Mouse (Mus musculus) embryonic stem cell, embryonic (primary cell): Measurements from ENCODE around the gene Mastl.

ENCODE experiments used
- CTCF ChIA-PET, 4 experiments: fragments of 300-600 bp in 2 of 4; fragments of 350-600 bp in 2 of 4; sonication (Branson Sonifier 250); formaldehyde crosslinking; loops; one replicate each; lab custom pipeline; 2022; ENCODE audit warnings: inconsistent platforms in 2 of 4; lab: Charles Lee
- POLR2A ChIA-PET, 4 experiments: fragments of 300-600 bp in 2 of 4; fragments of 350-600 bp in 2 of 4; sonication (Branson Sonifier 250); formaldehyde crosslinking; loops; one replicate each; lab custom pipeline; 2022; ENCODE audit warnings: antibody characterized with exemption in 4 of 4, inconsistent platforms in 1 of 4; lab: Charles Lee

The Mastl gene

GRCm38 (mm10) chr2:23155777-23156607 is at the start of gene Mastl, which contains the start of gene Yme1l1:
Gene Mastl, minus strand, starts transcription at chr2:23156024.
Gene Yme1l1, plus strand, starts transcription at chr2:23156369.
- POLR2A ChIA-PET = interaction anchor here (0.5 to 5.2 kb wide), 33 partner anchors 8 to 261 kb away, joined by 3 to 60 read pairs (median 5); partner anchors contain the start of genes Pdss1 (in 3 of the 4), Abi1 (in 1 of the 4) and Acbd5 (in 1 of the 4)
- CTCF ChIA-PET = interaction anchor here in 2 of 4 experiments (0.6 to 0.9 kb wide), 2 partner anchors 11 to 112 kb away, joined by 3 read pairs; no protein-coding TSS in a partner anchor

- ChIA-PET CTCF (no interaction called here), POLR2A (no interaction called here)
Observed at GRCm38 (mm10) chr2:23202900-23203670, 47.3 kb upstream of the Mastl start.

DNA sequence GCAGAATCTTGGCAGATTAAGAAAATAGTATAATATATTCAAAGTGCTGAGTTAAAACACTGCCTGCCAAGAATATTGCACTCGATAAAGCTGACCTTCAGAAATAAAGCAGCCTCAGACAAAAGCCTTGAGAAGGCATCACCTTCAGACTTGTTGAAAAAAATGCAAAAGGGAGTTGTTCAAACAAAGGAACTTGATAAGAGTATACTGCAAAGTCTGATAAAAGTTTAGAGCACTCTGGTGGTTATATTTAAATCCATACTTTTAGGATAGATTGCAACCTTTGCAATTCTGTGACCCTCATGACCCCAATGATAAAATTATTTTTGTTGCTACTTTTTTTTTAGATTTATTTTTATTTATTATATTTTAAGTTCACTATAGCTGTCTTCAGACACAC is 45.2 kb upstream of the Mastl start:
- POLR2A ChIA-PET = no interaction called here
- CTCF ChIA-PET = no interaction called here

- ChIA-PET CTCF (no interaction called here), POLR2A (no interaction called here)
Observed at GRCm38 (mm10) chr2:23194366-23194765, 38.5 kb upstream of the Mastl start.

DNA sequence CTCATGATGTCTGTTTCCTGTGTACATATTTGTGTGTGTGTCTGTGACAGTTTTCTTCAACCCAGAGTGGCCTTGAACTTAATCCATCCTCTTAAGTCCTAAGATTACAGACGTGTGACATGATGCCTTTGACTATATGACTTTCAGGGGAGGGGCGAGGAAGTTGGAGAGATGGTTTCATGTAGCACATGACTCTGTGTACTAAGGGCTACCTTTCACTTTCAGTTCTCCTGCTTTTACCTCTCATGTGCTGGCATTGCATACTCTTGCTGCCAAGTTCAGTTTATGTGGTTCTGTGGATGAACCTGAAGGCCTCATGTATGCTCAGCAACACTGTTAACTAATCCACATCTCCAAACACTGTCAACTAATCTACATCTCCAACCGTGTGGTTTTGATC is 16.5 kb upstream of the Mastl start:
- CTCF ChIA-PET = no interaction called here
- POLR2A ChIA-PET = interaction anchor here in 1 of 4 experiments (1.2 kb wide), 1 partner anchor 20 kb away, joined by 3 read pairs; no protein-coding TSS in a partner anchor

DNA sequence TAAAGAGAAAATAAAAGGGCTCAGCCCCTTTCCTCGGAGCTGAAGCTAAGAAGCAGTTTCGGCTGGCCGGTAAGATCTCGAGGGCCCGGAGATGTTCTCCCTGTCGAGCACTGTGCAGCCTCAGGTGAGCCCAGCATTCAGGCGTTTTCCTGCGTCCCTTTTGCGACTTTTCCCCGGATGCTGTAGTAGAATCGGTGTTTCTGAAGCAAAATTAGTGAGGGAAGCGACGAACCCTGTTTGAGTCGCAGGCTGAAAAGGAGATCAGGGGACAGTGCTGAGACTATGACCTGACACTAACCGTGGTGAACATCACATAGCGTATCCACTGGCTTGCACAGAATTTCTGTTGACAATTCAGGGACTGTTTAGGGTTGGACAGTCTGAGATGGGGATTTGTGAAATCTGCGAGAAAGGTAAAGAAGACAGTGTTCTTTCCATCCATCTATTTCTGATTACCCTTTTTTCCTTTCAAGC is 821 bp upstream of the Mastl start:
- ChIA-PET CTCF (interaction anchor here in 2 of 4 experiments (0.6 to 0.9 kb wide), 2 partner anchors 10 to 111 kb away, joined by 3 read pairs; no protein-coding TSS in a partner anchor), POLR2A (interaction anchor here (0.5 to 5.2 kb wide), 24 partner anchors 8 to 261 kb away, joined by 3 to 60 read pairs (median 6); partner anchors contain the start of genes Pdss1 (in 2 of the 4), Abi1 (in 1 of the 4) and Acbd5 (in 1 of the 4))

GRCm38 (mm10) chr2:23155199-23155621 is 614 bp downstream of the Mastl start:
- POLR2A ChIA-PET = interaction anchor here in 3 of 4 experiments (0.5 to 5.2 kb wide), 27 partner anchors 7 to 263 kb away, joined by 3 to 60 read pairs (median 5); partner anchors contain the start of genes Pdss1 (in 2 of the 3), Abi1 (in 1 of the 3) and Acbd5 (in 1 of the 3)
- CTCF ChIA-PET = no interaction called here

DNA sequence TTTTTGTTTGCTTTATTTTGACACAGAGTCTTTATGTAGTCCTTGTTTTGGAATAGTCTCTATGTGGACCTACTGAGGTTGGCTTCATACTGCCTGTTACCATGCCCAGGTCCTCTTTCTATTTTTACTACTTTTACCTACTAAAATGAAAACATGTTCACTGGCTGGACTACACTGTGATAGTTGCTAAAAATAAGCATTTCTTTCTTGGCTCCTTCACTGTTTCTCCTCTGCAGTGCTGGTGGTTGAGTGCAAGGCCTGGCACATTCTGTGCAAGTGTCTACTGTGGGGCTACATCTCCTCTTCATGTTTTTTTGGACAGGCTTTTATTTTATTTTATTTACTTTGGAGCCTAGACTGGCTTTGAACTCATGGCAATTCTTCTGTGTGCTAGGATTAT is 36.3 kb downstream of the Mastl start:
- POLR2A ChIA-PET = interaction anchor here in 1 of 4 experiments (0.9 to 1.7 kb wide), 3 partner anchors 9 to 13 kb away, joined by 3 to 4 read pairs (median 4); no protein-coding TSS in a partner anchor
- CTCF ChIA-PET = no interaction called here

GRCm38 (mm10) chr2:23102266-23102665 is 53.6 kb downstream of the Mastl start:
- ChIA-PET POLR2A (interaction anchor here in 1 of 4 experiments (1.1 kb wide), 1 partner anchor 10 kb away, joined by 3 read pairs; no protein-coding TSS in a partner anchor), CTCF (interaction anchor here in 1 of 4 experiments (0.6 kb wide), 1 partner anchor 190 kb away, joined by 3 read pairs; no protein-coding TSS in a partner anchor)

- ChIA-PET POLR2A (interaction anchor here in 1 of 4 experiments (0.7 kb wide), 1 partner anchor 1243 kb away, joined by 5 read pairs; no protein-coding TSS in a partner anchor), CTCF (interaction anchor here in 1 of 4 experiments (0.7 kb wide), 1 partner anchor 367 kb away, joined by 13 read pairs; no protein-coding TSS in a partner anchor)
Observed at GRCm38 (mm10) chr2:23097028-23097427, 58.8 kb downstream of the Mastl start.

- POLR2A ChIA-PET = interaction anchor here in 3 of 4 experiments (0.9 to 1.7 kb wide), 6 partner anchors 10 to 132 kb away, joined by 3 to 6 read pairs (median 3); no protein-coding TSS in a partner anchor
Observed at GRCm38 (mm10) chr2:23092216-23092615, 63.6 kb downstream of the Mastl start.

DNA sequence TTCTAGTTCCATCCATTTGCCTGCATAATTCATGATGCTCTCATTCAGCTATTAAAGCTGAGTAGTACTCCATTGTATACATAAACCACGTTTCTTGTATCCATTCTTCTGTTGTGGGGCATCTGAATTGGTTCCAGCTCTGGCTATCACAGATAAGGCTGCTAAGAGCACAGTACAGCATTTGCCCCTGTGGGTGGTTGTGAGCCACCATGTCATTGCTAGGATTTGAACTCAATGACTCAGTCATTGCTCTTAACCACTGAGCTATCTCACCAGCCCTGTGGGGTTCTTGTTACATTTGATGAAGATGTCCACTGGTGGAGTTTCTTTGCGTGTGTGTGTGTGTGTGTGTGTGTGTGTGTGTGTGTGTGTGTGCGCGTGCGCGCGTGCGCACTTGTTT is 71.3 kb downstream of the Mastl start:
- POLR2A ChIA-PET = interaction anchor here in 1 of 4 experiments (1.3 kb wide), 1 partner anchor 107 kb away, joined by 4 read pairs; no protein-coding TSS in a partner anchor

More at GRCm38 (mm10) chr2:23092216-23092615, 63.6 kb downstream of the Mastl start:
- CTCF ChIA-PET = interaction anchor here (0.6 to 1.2 kb wide), 8 partner anchors 13 to 1764 kb away, joined by 3 to 6 read pairs (median 4); no protein-coding TSS in a partner anchor

DNA sequence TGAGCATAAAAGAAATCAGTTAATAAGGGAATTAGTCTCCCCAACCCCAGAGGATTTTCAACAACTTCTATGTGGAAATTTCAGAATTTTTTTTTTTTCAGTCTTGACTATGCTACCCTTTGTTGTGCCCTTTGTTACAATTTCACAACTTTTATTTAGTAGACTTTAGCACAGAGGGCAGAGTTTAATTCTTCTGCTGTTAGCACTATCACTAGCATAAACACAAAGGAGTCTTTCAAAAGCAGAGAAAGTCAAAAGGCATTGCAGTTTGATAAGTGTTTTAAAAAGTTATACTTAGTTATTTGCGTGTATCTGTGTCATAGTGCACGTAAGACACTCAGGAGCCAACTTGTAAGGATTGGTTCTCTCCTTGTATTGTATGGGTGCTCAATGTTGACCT is 77.2 kb downstream of the Mastl start:
- ChIA-PET CTCF (interaction anchor here in 1 of 4 experiments (0.6 kb wide), 1 partner anchor 13 kb away, joined by 4 read pairs; no protein-coding TSS in a partner anchor), POLR2A (interaction anchor here in 2 of 4 experiments (0.7 to 1.3 kb wide), 3 partner anchors 10 to 143 kb away, joined by 3 to 5 read pairs (median 3); no protein-coding TSS in a partner anchor)

More for the DNA sequence above, 71.3 kb downstream of the Mastl start:
- CTCF ChIA-PET = interaction anchor here in 2 of 4 experiments (0.6 to 1.4 kb wide), 2 partner anchors 15 to 193 kb away, joined by 4 to 6 read pairs; no protein-coding TSS in a partner anchor

DNA sequence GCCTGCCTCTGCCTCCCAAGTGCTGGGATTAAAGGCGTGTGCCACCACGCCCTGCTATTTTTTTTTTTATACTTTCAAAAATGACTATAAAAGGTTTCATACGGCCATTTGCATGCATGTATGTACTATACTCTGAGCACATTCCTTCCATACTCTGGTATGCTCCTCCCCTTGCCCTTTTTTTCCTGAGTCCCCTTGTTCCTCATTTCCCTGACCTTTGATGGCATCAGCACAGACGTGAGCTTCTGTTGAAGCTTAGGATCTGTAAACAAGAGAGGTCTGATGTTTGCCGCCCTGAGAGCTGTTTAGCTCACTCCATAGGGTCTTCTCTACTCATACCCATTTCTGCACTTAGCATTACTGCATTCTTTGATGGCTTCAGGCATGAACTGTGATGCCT is 78.1 kb downstream of the Mastl start:
- POLR2A ChIA-PET = interaction anchor here in 1 of 4 experiments (0.7 to 1.3 kb wide), 4 partner anchors 9 to 142 kb away, joined by 3 to 5 read pairs (median 4); no protein-coding TSS in a partner anchor
- CTCF ChIA-PET = interaction anchor here in 1 of 4 experiments (0.5 to 0.7 kb wide), 2 partner anchors 71 to 148 kb away, joined by 3 read pairs; no protein-coding TSS in a partner anchor

GRCm38 (mm10) chr2:23076783-23077182 is 79.0 kb downstream of the Mastl start:
- ChIA-PET CTCF (interaction anchor here in 1 of 4 experiments (0.7 kb wide), 1 partner anchor 147 kb away, joined by 3 read pairs; no protein-coding TSS in a partner anchor), POLR2A (no interaction called here)

DNA sequence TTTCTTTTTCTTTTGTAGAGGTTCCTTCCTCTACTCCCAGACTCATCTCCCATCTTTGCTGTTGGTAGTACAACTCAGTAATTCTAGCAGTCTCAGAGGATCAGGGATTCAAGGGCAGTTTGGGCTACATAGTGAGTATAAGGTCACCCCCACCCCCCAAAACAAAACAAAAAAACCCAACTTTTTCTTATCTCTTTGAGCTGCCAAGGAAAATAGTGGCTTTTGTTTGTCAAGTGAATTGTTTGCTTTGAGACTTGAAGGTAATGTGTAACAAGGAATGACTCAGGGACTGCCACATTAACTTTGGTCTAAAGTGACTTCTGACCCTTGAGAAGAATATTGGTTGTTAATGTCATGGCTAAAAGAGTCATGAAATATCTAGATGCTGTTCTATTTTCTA is 80.0 kb downstream of the Mastl start:
- ChIA-PET CTCF (interaction anchor here in 1 of 4 experiments (0.6 kb wide), 1 partner anchor 60 kb away, joined by 4 read pairs; no protein-coding TSS in a partner anchor), POLR2A (interaction anchor here in 1 of 4 experiments (0.7 kb wide), 1 partner anchor 9 kb away, joined by 3 read pairs; no protein-coding TSS in a partner anchor)

DNA sequence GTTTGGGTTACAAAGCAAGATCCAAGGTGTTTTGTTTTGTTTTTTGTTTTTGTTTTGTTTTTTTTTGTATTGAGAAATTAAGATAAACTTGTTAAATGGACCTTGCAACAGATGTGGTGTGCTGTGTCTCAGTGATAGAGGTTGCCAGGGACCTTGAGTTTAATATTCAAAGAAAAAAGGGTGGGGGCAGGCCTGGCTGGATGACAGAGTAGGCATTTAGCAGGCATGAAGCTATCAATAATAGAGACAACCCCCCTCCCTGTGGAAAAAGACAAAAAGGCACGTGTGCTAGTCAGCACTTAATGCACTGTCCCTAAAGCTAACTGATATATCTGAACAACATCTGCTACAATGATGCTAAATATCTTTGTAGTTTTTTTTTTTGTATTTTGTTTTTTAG is 84.4 kb downstream of the Mastl start:
- ChIA-PET POLR2A (interaction anchor here in 3 of 4 experiments (0.6 to 1.9 kb wide), 5 partner anchors 13 to 1316 kb away, joined by 3 to 4 read pairs (median 4); no protein-coding TSS in a partner anchor), CTCF (no interaction called here)
